Comparison of ENCODE assay signal across 8 mouse cellular contexts in the genomic region with DNA sequence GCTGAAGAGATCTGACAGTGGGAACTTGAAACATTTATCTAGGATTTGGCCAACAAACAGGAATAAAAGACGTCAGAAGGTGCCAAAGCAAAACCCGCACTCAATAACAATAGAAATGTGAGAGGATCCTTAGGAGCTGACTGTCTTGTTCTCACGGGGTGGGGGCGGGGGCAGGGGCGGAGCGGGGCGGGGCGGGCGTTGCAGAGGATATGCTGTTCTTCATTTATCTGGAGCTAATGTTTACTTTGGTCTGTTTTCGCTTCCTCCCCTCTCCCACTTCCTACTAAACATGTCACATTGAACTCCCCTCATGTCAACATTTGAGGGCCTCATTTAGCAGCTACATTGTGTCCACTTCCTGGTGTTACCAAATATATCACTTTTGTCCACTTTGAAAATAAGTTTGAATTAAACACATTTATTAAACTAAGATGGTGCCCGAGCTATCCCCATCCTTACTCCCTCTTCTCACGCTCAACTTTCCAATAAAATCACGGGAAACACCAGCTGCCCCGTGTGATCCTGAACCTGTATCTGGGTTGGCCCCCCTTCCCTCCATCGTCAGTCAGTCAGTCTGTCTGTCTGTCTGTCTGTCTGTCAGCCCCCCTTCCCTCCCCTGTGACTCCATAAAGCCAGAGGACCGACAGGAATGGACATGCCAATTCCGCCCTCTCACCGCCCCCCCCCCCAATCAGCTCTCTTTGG. TPM values are rescaled to one million over a fixed set of nuclear protein-coding genes. Genes with fewer than 3 reads are reported as not detected.
DNase-seq lines count a peak whose midpoint lies in the region; ATAC-seq and TF ChIP-seq lines count a peak whose summit lies in the region.

No protein-coding gene starts in this region.

- TF ChIP-seq CTCF in testis, adult 2 months (IDR thresholded peaks at IDR 0.05; ENCODE audit: control insufficient read depth, insufficient read depth, insufficient replicate concordance, low read depth, low read length), result no peak
- no peak for TF ChIP-seq CTCF in lung, adult 2 months (IDR thresholded peaks at IDR 0.05; ENCODE audit: insufficient read depth, low read length)

- H3K4me1 ChIP-seq in testis, adult 2 months (ENCODE audit: control insufficient read depth, insufficient read depth, low read length), result peaks cover 4% of the 10 kb centered on the region
- H3K4me1 ChIP-seq in intestine, embryonic 15.5 days (replicated peaks), result no peaks in the 10 kb centered on the region
- peaks cover 26% of the 10 kb centered on the region for H3K4me1 ChIP-seq in lung, adult 2 months (ENCODE audit: control insufficient read depth, insufficient read depth, low read length)

- TF ChIP-seq POLR2A in testis, adult 2 months (IDR thresholded peaks at IDR 0.05; ENCODE audit: control insufficient read depth, low read depth, low read length), result no peak
- TF ChIP-seq POLR2A in lung, adult 2 months (IDR thresholded peaks at IDR 0.05; ENCODE audit: borderline replicate concordance, extremely low read depth, low read depth, low read length), result peak; percentile 20; the same call in 1 of the 2 replicates

- H3K9me3 ChIP-seq in intestine, embryonic 15.5 days, result no peaks in the 10 kb centered on the region

- no peak overlapping the region for H3K9ac ChIP-seq in intestine, embryonic 15.5 days

- H3K36me3 ChIP-seq in testis, adult 2 months (ENCODE audit: control insufficient read depth, insufficient read depth, low read length), result no peaks in the 10 kb centered on the region
- H3K36me3 ChIP-seq in intestine, embryonic 15.5 days, result no peaks in the 10 kb centered on the region

- 34% methylated on average over 18 of the region's 18 CpGs for WGBS in intestine, embryonic 15.5 days
- 20% methylated on average over 18 of the region's 18 CpGs for WGBS in lung, adult 2 months

- no peak overlapping the region for H3K4me3 ChIP-seq in testis, adult 2 months (ENCODE audit: control insufficient read depth, low read depth, low read length)
- no peak overlapping the region for H3K4me3 ChIP-seq in intestine, embryonic 15.5 days (replicated peaks)
- no peak overlapping the region for H3K4me3 ChIP-seq in lung, adult 2 months (replicated peaks; ENCODE audit: extremely low read depth, low read depth, low read length)

- peak; percentile 71 for ATAC-seq in intestine, embryonic 15.5 days

- H3K4me2 ChIP-seq in intestine, embryonic 15.5 days (replicated peaks), result peak overlapping the region; percentile 29

- H3K27me3 ChIP-seq in testis, adult 2 months (ENCODE audit: control insufficient read depth, insufficient read depth, low read length), result no peaks in the 10 kb centered on the region
- H3K27me3 ChIP-seq in intestine, embryonic 15.5 days (replicated peaks), result no peaks in the 10 kb centered on the region

- H3K27ac ChIP-seq in testis, adult 2 months (ENCODE audit: control insufficient read depth, insufficient read depth, low read depth, low read length), result peak overlapping the region; percentile 23; the same call in 1 of the 2 replicates
- no peak overlapping the region for H3K27ac ChIP-seq in intestine, embryonic 15.5 days

- DNase-seq in testis, postnatal 14 days (ENCODE audit: low spot score), result no peak
- DNase-seq in lung, adult 2 months, result no peak
- DNase-seq in yolk sac, embryonic 10.5 days (ENCODE audit: low spot score), result peak; percentile 69
- no peak for DNase-seq in frontal cortex, postnatal 14 days (ENCODE audit: low spot score in 2 of 2)
- DNase-seq in T-cell, adult 2 months (ENCODE audit: low spot score), result no peak
- no peak for DNase-seq in right cerebral cortex, adult 2 months (ENCODE audit: low spot score in 2 of 2)

RNA-seq across cellular contexts. Expression of a gene that starts 47.9 kb away (rescaled TPM):
- 0.84 and 1.8 TPM in 2 replicates for polyA plus RNA-seq in testis, adult 2 months (2012; rRNA removed)
- 3.4 and 4.3 TPM in 2 replicates for polyA plus RNA-seq in intestine, embryonic 15.5 days (2015; fragmentation: Nextera tagmentation; extraction: Ambion mirVana)
- polyA plus RNA-seq in lung, adult 2 months (2012; rRNA removed), result 48.8 and 72.0 TPM in 2 replicates
